Mouse (Mus musculus) heart, embryonic 15.5 days (tissue): ENCODE measurements around the gene Mmp9. TPM values are rescaled to one million over a fixed set of nuclear protein-coding genes. Genes with fewer than 3 reads are reported as not detected.

Experiments used
- ATAC-seq: fragments of 200-750 bp; cut with Nextera tagmentation; replicated peaks from 2 replicates; pipeline ENCODE4 v1.8.0; 2017; ENCODE audit warnings: low read depth, moderate TSS enrichment; ENCODE audit not compliant: insufficient number of reproducible peaks, insufficient read depth, low FRiP score
- H3K27ac ChIP-seq: fragments of 300-500 bp; sonication (generic); 2 replicates; pipeline ENCODE4 v1.5.1; 2015; ENCODE audit warnings: mild to moderate bottlenecking, inconsistent platforms
- H3K27me3 ChIP-seq: fragments of 300-500 bp; sonication (generic); 2 replicates; pipeline ENCODE4 v1.6.1; 2015; ENCODE audit warnings: inconsistent platforms
- H3K36me3 ChIP-seq: fragments of 300-500 bp; sonication (generic); 2 replicates; pipeline ENCODE4 v1.6.1; 2015; ENCODE audit warnings: mild to moderate bottlenecking, inconsistent platforms
- H3K4me1 ChIP-seq: fragments of 300-500 bp; sonication (generic); replicated peaks from 2 replicates; pipeline ENCODE4 v1.6.1; 2015; ENCODE audit warnings: inconsistent platforms
- H3K4me2 ChIP-seq: fragments of 300-500 bp; sonication (generic); 2 replicates; pipeline ENCODE4 v1.6.1; 2015; ENCODE audit warnings: inconsistent platforms, mild to moderate bottlenecking, moderate library complexity
- H3K4me3 ChIP-seq: fragments of 300-500 bp; sonication (generic); 2 replicates; pipeline ENCODE4 v1.5.1; 2015; ENCODE audit warnings: mild to moderate bottlenecking, inconsistent platforms
- H3K9ac ChIP-seq: fragments of 300-500 bp; sonication (generic); 2 replicates; pipeline ENCODE4 v1.6.1; 2015; ENCODE audit warnings: mild to moderate bottlenecking, inconsistent platforms
- H3K9me3 ChIP-seq: fragments of 300-500 bp; sonication (generic); replicated peaks from 2 replicates; pipeline ENCODE4 v1.6.1; 2016; ENCODE audit warnings: inconsistent platforms
- WGBS: fragments of 180-500 bp; shearing (Covaris S2); methylation state at CpG from one replicate; pipeline ENCODE4 v1.1.7; 2015; ENCODE audit warnings: mixed read lengths; 5-methylcytosine and 5-hydroxymethylcytosine counted together
- polyA plus RNA-seq: library from polyadenylated mRNA; unstranded; fragments of >200 nt; fragmentation: Nextera tagmentation; extraction: Ambion mirVana; gene quantifications from 2 replicates; pipeline ENCODE4 v1.2.1, GENCODE M21; 2015

Gene Mmp9
- 0.81 and 4.5 TPM in 2 replicates for polyA plus RNA-seq

- no peaks in the 10 kb centered on the region for H3K9me3 ChIP-seq
- peaks cover 16% of the 10 kb centered on the region for H3K4me1 ChIP-seq
- H3K9ac ChIP-seq: no peak within 1 kb of the TSS
- H3K27ac ChIP-seq: no peak within 1 kb of the TSS
- no peak for ATAC-seq
- H3K27me3 ChIP-seq: peaks cover 63% of the 10 kb centered on the region
- H3K36me3 ChIP-seq: no peaks in the 10 kb centered on the region
- WGBS: 23% methylated on average over 10 of the region's 10 CpGs
- no peak within 1 kb of the TSS for H3K4me2 ChIP-seq
- no peak within 1 kb of the TSS for H3K4me3 ChIP-seq
Measured at GRCm38 (mm10) chr2:164940140-164940830, at the start of gene Mmp9. TSS of gene Mmp9 (plus strand) at chr2:164940780.

GRCm38 (mm10) chr2:164891056-164891834, 49.3 kb upstream of the Mmp9 start:
- Histone ChIP-seq H3K4me2 (no peak overlapping the region), H3K27ac (no peak overlapping the region), H3K9me3 (no peaks in the 10 kb centered on the region), H3K9ac (no peak overlapping the region), H3K27me3 (no peaks in the 10 kb centered on the region), H3K4me1 (no peaks in the 10 kb centered on the region), H3K36me3 (peaks cover 100% of the 10 kb centered on the region), H3K4me3 (no peak overlapping the region)
- ATAC-seq: no peak
- 79% methylated on average over 13 of the region's 13 CpGs for WGBS

GRCm38 (mm10) chr2:164891908-164892695, 48.5 kb upstream of the Mmp9 start:
- H3K27ac ChIP-seq: no peak overlapping the region
- no peak for ATAC-seq
- H3K9me3 ChIP-seq: no peaks in the 10 kb centered on the region
- no peak overlapping the region for H3K4me3 ChIP-seq
- no peaks in the 10 kb centered on the region for H3K27me3 ChIP-seq
- H3K4me2 ChIP-seq: no peak overlapping the region
- 83% methylated on average over 15 of the region's 15 CpGs for WGBS
- H3K4me1 ChIP-seq: no peaks in the 10 kb centered on the region
- peaks cover 98% of the 10 kb centered on the region for H3K36me3 ChIP-seq
- no peak overlapping the region for H3K9ac ChIP-seq

GRCm38 (mm10) chr2:164892696-164893216, 47.8 kb upstream of the Mmp9 start:
- WGBS: 89% methylated on average over 6 of the region's 6 CpGs
- Histone ChIP-seq H3K9ac (no peak overlapping the region), H3K36me3 (peaks cover 98% of the 10 kb centered on the region), H3K27me3 (no peaks in the 10 kb centered on the region), H3K4me1 (no peaks in the 10 kb centered on the region), H3K4me3 (no peak overlapping the region), H3K27ac (no peak overlapping the region), H3K9me3 (no peaks in the 10 kb centered on the region), H3K4me2 (no peak overlapping the region)
- no peak for ATAC-seq

- no peak for ATAC-seq
- Histone ChIP-seq H3K36me3 (peaks cover 98% of the 10 kb centered on the region), H3K27ac (no peak overlapping the region), H3K9ac (no peak overlapping the region), H3K4me2 (no peak overlapping the region), H3K9me3 (no peaks in the 10 kb centered on the region), H3K27me3 (no peaks in the 10 kb centered on the region), H3K4me3 (no peak overlapping the region), H3K4me1 (no peaks in the 10 kb centered on the region)
- WGBS: 63% methylated on average over 5 of the region's 5 CpGs
Measured at GRCm38 (mm10) chr2:164894048-164894447, 46.5 kb upstream of the Mmp9 start.

GRCm38 (mm10) chr2:164894644-164895043, 45.9 kb upstream of the Mmp9 start:
- Histone ChIP-seq H3K9me3 (no peaks in the 10 kb centered on the region), H3K9ac (no peak overlapping the region), H3K4me3 (no peak overlapping the region), H3K27me3 (no peaks in the 10 kb centered on the region), H3K36me3 (peaks cover 98% of the 10 kb centered on the region), H3K4me1 (no peaks in the 10 kb centered on the region), H3K4me2 (no peak overlapping the region), H3K27ac (no peak overlapping the region)
- ATAC-seq: no peak
- WGBS: 79% methylated on average over 1 of the region's 1 CpGs

- WGBS: 92% methylated on average over 6 of the region's 6 CpGs
- no peak for ATAC-seq
- peaks cover 97% of the 10 kb centered on the region for H3K36me3 ChIP-seq
Measured at GRCm38 (mm10) chr2:164895885-164896284, 44.7 kb upstream of the Mmp9 start.

GRCm38 (mm10) chr2:164898008-164898407, 42.6 kb upstream of the Mmp9 start:
- Histone ChIP-seq H3K4me3 (no peak overlapping the region), H3K4me1 (no peaks in the 10 kb centered on the region), H3K27ac (no peak overlapping the region), H3K27me3 (no peaks in the 10 kb centered on the region), H3K4me2 (no peak overlapping the region), H3K9ac (no peak overlapping the region), H3K9me3 (no peaks in the 10 kb centered on the region), H3K36me3 (peaks cover 97% of the 10 kb centered on the region)
- ATAC-seq: no peak
- WGBS: 92% methylated on average over 7 of the region's 7 CpGs

More at GRCm38 (mm10) chr2:164895885-164896284, 44.7 kb upstream of the Mmp9 start:
- Histone ChIP-seq H3K27ac (no peak overlapping the region), H3K4me3 (no peak overlapping the region), H3K4me1 (no peaks in the 10 kb centered on the region), H3K4me2 (no peak overlapping the region), H3K9ac (no peak overlapping the region), H3K27me3 (no peaks in the 10 kb centered on the region), H3K9me3 (no peaks in the 10 kb centered on the region)

GRCm38 (mm10) chr2:164899034-164899433, 41.5 kb upstream of the Mmp9 start:
- H3K4me3 ChIP-seq: no peak overlapping the region
- 88% methylated on average over 15 of the region's 15 CpGs for WGBS
- no peak overlapping the region for H3K27ac ChIP-seq
- H3K9me3 ChIP-seq: no peaks in the 10 kb centered on the region
- ATAC-seq: no peak
- H3K4me1 ChIP-seq: no peaks in the 10 kb centered on the region
- no peak overlapping the region for H3K9ac ChIP-seq
- no peak overlapping the region for H3K4me2 ChIP-seq
- H3K36me3 ChIP-seq: peaks cover 93% of the 10 kb centered on the region
- no peaks in the 10 kb centered on the region for H3K27me3 ChIP-seq

GRCm38 (mm10) chr2:164899723-164900459, 40.7 kb upstream of the Mmp9 start:
- Histone ChIP-seq H3K27ac (peak overlapping the region; percentile 27; the same call in 1 of the 2 replicates), H3K4me3 (no peak overlapping the region), H3K36me3 (peaks cover 93% of the 10 kb centered on the region), H3K27me3 (no peaks in the 10 kb centered on the region), H3K4me1 (no peaks in the 10 kb centered on the region), H3K4me2 (no peak overlapping the region), H3K9me3 (no peaks in the 10 kb centered on the region), H3K9ac (no peak overlapping the region)
- ATAC-seq: no peak
- WGBS: 87% methylated on average over 16 of the region's 16 CpGs
